Mouse (Mus musculus): ENCODE measurements at regions not wholly inside any gene's neighbourhood (a gene's known extent, or its start where the extent isn't known, plus 50 kb on each side); places are given as distances from the start of the nearest gene placed in this dataset.

- no peak for DNase-seq (ENCODE audit: low read depth, low spot score)
These were observed 172.0 kb downstream of the Dcdc2c start for GRCm38 (mm10) chr12:28380203-28380602.

- DNase-seq (ENCODE audit: low read depth, low spot score): no peak
These were observed 174.2 kb downstream of the Dcdc2c start for GRCm38 (mm10) chr12:28377968-28378367.

- DNase-seq (ENCODE audit: low read depth, low spot score): no peak
These were observed 174.8 kb downstream of the Dcdc2c start for GRCm38 (mm10) chr12:28377373-28377772.

GRCm38 (mm10) chr12:28376770-28377169 lies 175.4 kb downstream of the Dcdc2c start:
- no peak for DNase-seq (ENCODE audit: low read depth, low spot score)

- DNase-seq (ENCODE audit: low read depth, low spot score): no peak
These were observed 186.9 kb downstream of the Dcdc2c start for GRCm38 (mm10) chr12:28365304-28365703.

- no peak for DNase-seq (ENCODE audit: low read depth, low spot score)
These were observed 193.4 kb downstream of the Dcdc2c start for GRCm38 (mm10) chr12:28358737-28359333.

DNA sequence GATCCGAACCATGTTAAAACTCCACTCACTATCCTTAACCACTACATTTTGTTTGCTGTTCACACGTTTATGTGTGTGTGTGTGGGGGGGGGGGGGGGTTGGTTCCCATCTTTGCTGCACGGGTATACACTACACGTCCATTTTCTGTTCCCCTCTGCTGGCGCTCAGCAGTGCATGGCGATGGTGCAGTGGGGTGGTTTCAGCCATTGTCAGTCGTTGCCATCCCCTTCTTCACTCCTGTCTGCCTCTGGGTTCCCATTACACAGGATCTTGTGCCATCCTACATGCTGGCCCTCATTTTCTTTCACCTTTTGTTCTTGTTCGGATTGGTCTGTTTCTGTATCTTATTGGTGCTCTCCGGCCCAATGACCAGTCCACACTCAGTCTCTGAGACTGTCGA lies 194.4 kb downstream of the Dcdc2c start:
- no peak for DNase-seq (ENCODE audit: low read depth, low spot score)

DNA sequence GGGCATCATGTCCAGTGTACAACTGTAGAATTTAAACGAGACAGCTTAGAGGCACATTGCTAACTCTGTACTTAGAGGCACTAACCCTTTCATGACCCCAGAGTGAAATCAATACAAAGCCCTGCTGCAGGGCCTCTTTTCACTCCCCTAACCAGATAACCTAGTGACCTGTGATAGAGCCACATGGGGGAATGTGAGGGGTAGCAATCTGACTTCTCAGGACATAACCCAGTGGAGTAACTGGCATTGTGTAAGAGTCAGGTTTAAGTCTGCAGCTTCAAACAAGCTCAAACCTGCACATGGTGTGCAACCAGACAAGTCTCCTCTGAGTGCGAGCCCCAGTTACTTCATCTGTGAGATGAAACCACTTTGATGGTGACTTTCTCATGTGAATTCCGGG lies 199.1 kb downstream of the Dcdc2c start:
- no peak for DNase-seq (ENCODE audit: low read depth, low spot score)

- no peak for DNase-seq (ENCODE audit: low read depth, low spot score)
These were observed 199.6 kb downstream of the Dcdc2c start for GRCm38 (mm10) chr12:28352571-28352970.

GRCm38 (mm10) chr12:28342735-28343134 lies 209.5 kb downstream of the Dcdc2c start:
- no peak for DNase-seq (ENCODE audit: low read depth, low spot score)

- no peak for DNase-seq (ENCODE audit: low read depth, low spot score)
These were observed 219.6 kb downstream of the Dcdc2c start for GRCm38 (mm10) chr12:28332591-28332990.

GRCm38 (mm10) chr12:28331843-28332242 lies 220.4 kb downstream of the Dcdc2c start:
- no peak for DNase-seq (ENCODE audit: low read depth, low spot score)

DNA sequence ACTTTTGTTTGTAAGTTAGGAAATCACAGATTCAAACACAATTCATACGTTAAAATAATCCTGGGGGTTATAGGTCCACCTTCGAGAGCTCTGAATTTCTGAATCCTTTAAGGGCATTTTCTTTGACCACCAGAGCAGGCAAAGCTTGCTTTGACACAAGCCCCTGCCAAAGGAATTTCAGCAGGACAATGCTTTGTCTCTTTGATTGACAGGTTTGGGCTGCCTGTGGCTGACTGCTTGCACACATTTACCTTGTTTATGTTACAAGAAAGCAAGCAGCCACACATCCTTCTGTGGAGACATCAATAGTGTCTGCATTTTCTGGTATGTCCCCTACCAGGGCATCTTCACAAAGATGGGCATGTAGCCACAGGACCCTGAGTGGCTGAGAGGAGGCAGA lies 228.5 kb downstream of the Dcdc2c start:
- DNase-seq (ENCODE audit: low read depth, low spot score): no peak

- DNase-seq (ENCODE audit: low read depth, low spot score): no peak
These were observed 243.0 kb downstream of the Dcdc2c start for GRCm38 (mm10) chr12:28309226-28309625.

DNA sequence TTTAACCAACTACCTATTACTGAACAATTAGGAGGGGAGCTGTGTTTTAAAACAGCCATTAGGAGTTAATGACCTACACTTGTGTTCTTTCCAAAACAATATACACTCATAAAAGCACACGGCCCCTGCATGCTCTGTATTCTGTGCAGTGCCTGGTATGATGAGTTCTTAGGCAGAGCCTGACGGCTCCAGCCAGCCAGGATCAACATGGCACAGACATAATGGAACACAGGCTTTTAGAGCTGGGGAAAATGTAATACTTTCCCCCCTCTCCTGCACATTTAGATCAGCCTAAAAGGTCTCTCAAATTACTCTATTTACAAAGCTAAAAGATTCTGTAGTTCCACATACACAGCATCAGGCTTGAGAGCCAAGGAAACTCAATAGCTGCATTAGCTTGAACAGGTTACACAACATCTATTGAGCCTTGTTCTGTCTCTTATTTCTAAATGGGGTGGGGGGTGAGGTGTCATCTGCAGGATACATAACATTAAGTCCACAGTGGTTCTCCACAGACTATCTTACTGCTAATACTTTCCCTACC lies 250.1 kb downstream of the Dcdc2c start:
- no peak for DNase-seq (ENCODE audit: low read depth, low spot score)

GRCm38 (mm10) chr12:28288376-28288896 lies 263.8 kb downstream of the Dcdc2c start:
- no peak for DNase-seq (ENCODE audit: low read depth, low spot score)

DNA sequence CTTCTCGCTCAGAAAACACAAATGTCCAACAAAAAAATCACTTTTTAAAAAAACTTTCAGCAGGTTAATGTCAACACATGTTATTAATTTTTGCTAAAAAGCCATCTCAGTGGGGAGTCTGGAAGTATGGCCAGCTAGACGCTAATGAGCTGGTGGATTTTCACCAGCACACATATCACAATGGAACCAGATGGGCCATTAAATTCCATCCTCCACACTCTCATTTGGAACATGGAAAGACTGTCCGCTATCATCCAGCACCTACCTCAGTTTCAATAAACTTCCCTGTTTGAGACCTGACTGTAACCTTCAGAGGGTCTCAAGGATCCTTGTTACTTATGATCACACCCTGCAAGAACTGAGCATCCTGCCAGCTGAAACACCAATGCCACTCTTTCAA lies 296.7 kb downstream of the Dcdc2c start:
- peak; percentile 4 for DNase-seq (ENCODE audit: low read depth, low spot score)

- no peak for DNase-seq (ENCODE audit: low read depth, low spot score)
These were observed 301.7 kb downstream of the Dcdc2c start for GRCm38 (mm10) chr12:28250526-28250925.

GRCm38 (mm10) chr12:28248749-28249148 lies 303.4 kb downstream of the Dcdc2c start:
- no peak for DNase-seq (ENCODE audit: low read depth, low spot score)

GRCm38 (mm10) chr12:28248287-28248686 lies 303.9 kb downstream of the Dcdc2c start:
- DNase-seq (ENCODE audit: low read depth, low spot score): no peak

DNA sequence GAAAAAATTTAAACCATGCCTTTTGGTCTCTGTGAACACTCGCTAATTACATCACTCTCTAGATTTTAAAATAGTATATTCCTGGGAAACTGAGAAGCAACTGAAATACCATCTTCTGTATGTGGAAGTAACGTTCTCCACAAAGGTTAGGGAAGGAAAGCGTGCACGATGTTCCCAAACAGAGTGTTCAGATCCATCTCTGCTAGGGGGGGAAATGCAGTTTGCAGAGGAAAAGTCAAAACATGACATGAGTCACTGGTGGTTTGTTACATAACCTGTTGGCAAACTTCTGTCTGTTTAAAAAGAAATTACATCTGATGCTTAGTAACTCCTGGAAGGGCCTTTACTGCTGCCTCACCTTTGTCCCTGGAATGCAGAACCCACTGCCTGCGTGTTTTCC lies 314.2 kb downstream of the Dcdc2c start:
- DNase-seq (ENCODE audit: low read depth, low spot score): no peak

DNA sequence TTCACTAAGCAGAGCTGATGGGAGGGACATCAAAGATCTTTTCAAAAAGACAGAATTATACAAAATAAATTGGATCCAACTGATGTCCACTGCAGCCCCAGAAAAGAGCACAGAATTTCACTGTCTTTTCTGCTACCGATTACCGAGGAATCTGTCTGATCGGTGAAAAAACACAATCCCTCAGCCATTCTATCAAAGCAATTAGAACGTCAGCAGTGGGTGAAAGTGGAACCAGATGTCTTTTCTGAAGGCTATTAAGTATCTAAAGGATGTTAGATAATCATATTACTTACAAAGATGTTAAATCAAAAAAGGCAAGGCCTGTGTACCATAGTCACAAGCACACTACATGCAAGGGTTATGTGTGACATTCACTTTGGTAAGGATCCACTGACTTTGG lies 315.2 kb downstream of the Dcdc2c start:
- DNase-seq (ENCODE audit: low read depth, low spot score): no peak

- DNase-seq (ENCODE audit: low read depth, low spot score): no peak
These were observed 349.4 kb downstream of the Dcdc2c start for GRCm38 (mm10) chr12:28202847-28203246.

GRCm38 (mm10) chr12:28186695-28187094 lies 365.5 kb downstream of the Dcdc2c start:
- DNase-seq (ENCODE audit: low read depth, low spot score): no peak
